Mouse (Mus musculus) heart, embryonic 15.5 days (tissue): ENCODE data around the gene Limk2. TPM values are rescaled to one million over a fixed set of nuclear protein-coding genes. Genes with fewer than 3 reads are reported as not detected.

Experiments used
- ATAC-seq: fragments of 200-750 bp; cut with Nextera tagmentation; replicated peaks from 2 replicates; pipeline ENCODE4 v1.8.0; 2017; ENCODE audit warnings: low read depth, moderate TSS enrichment; ENCODE audit not compliant: insufficient number of reproducible peaks, insufficient read depth, low FRiP score
- H3K27ac ChIP-seq: fragments of 300-500 bp; sonication (generic); 2 replicates; pipeline ENCODE4 v1.5.1; 2015; ENCODE audit warnings: mild to moderate bottlenecking, inconsistent platforms
- H3K27me3 ChIP-seq: fragments of 300-500 bp; sonication (generic); 2 replicates; pipeline ENCODE4 v1.6.1; 2015; ENCODE audit warnings: inconsistent platforms
- H3K36me3 ChIP-seq: fragments of 300-500 bp; sonication (generic); 2 replicates; pipeline ENCODE4 v1.6.1; 2015; ENCODE audit warnings: mild to moderate bottlenecking, inconsistent platforms
- H3K4me1 ChIP-seq: fragments of 300-500 bp; sonication (generic); replicated peaks from 2 replicates; pipeline ENCODE4 v1.6.1; 2015; ENCODE audit warnings: inconsistent platforms
- H3K4me2 ChIP-seq: fragments of 300-500 bp; sonication (generic); 2 replicates; pipeline ENCODE4 v1.6.1; 2015; ENCODE audit warnings: inconsistent platforms, mild to moderate bottlenecking, moderate library complexity
- H3K4me3 ChIP-seq: fragments of 300-500 bp; sonication (generic); 2 replicates; pipeline ENCODE4 v1.5.1; 2015; ENCODE audit warnings: mild to moderate bottlenecking, inconsistent platforms
- H3K9ac ChIP-seq: fragments of 300-500 bp; sonication (generic); 2 replicates; pipeline ENCODE4 v1.6.1; 2015; ENCODE audit warnings: mild to moderate bottlenecking, inconsistent platforms
- H3K9me3 ChIP-seq: fragments of 300-500 bp; sonication (generic); replicated peaks from 2 replicates; pipeline ENCODE4 v1.6.1; 2016; ENCODE audit warnings: inconsistent platforms
- WGBS: fragments of 180-500 bp; shearing (Covaris S2); methylation state at CpG from one replicate; pipeline ENCODE4 v1.1.7; 2015; ENCODE audit warnings: mixed read lengths; 5-methylcytosine and 5-hydroxymethylcytosine counted together
- polyA plus RNA-seq: library from polyadenylated mRNA; unstranded; fragments of >200 nt; fragmentation: Nextera tagmentation; extraction: Ambion mirVana; gene quantifications from 2 replicates; pipeline ENCODE4 v1.2.1, GENCODE M21; 2015

Gene Limk2
- polyA plus RNA-seq, 1 experiment from 2014 or later: 42.3 TPM

- Histone ChIP-seq H3K9me3 (no peaks in the 10 kb centered on the region), H3K4me3 (peak overlapping the region; percentile 56), H3K36me3 (peaks cover 11% of the 10 kb centered on the region), H3K4me1 (peaks cover 59% of the 10 kb centered on the region), H3K9ac (peak overlapping the region; percentile 68), H3K4me2 (peak overlapping the region; percentile 99), H3K27me3 (no peaks in the 10 kb centered on the region), H3K27ac (peak overlapping the region; percentile 88)
- under 1% methylated on average over 75 of the region's 75 CpGs for WGBS
- peak; percentile 91 for ATAC-seq
These were observed 77.0 kb downstream of the Limk2 start for GRCm38 (mm10) chr11:3331756-3332642.

GRCm38 (mm10) chr11:3330991-3331750 is 77.8 kb downstream of the Limk2 start:
- Histone ChIP-seq H3K27ac (peak overlapping the region; percentile 88), H3K4me3 (peak overlapping the region; percentile 56), H3K4me1 (peaks cover 53% of the 10 kb centered on the region), H3K9me3 (no peaks in the 10 kb centered on the region), H3K9ac (peak overlapping the region; percentile 68), H3K36me3 (peaks cover 11% of the 10 kb centered on the region), H3K4me2 (peak overlapping the region; percentile 99), H3K27me3 (no peaks in the 10 kb centered on the region)
- WGBS: 6% methylated on average over 14 of the region's 14 CpGs
- no peak for ATAC-seq

GRCm38 (mm10) chr11:3330566-3330965 is 78.4 kb downstream of the Limk2 start:
- H3K27me3 ChIP-seq: no peaks in the 10 kb centered on the region
- peak overlapping the region; percentile 56 for H3K4me3 ChIP-seq
- H3K36me3 ChIP-seq: peaks cover 11% of the 10 kb centered on the region
- no peaks in the 10 kb centered on the region for H3K9me3 ChIP-seq
- H3K4me2 ChIP-seq: peak overlapping the region; percentile 99
- peak overlapping the region; percentile 88 for H3K27ac ChIP-seq
- H3K4me1 ChIP-seq: peaks cover 47% of the 10 kb centered on the region
- ATAC-seq: peak; percentile 36
- peak overlapping the region; percentile 68 for H3K9ac ChIP-seq
- 0% methylated on average over 9 of the region's 9 CpGs for WGBS

GRCm38 (mm10) chr11:3329891-3330451 is 79.0 kb downstream of the Limk2 start, which contains the start of gene Pik3ip1:
Pik3ip1 (plus strand) TSS chr11:3330401.
- Histone ChIP-seq H3K4me1 (peaks cover 41% of the 10 kb centered on the region), H3K4me3 (peak within 1 kb of the TSS; percentile 56), H3K4me2 (peak within 1 kb of the TSS; percentile 99), H3K9ac (peak within 1 kb of the TSS; percentile 68), H3K36me3 (peaks cover 11% of the 10 kb centered on the region), H3K9me3 (no peaks in the 10 kb centered on the region), H3K27ac (peak within 1 kb of the TSS; percentile 88), H3K27me3 (no peaks in the 10 kb centered on the region)
- no peak for ATAC-seq

GRCm38 (mm10) chr11:3328806-3329775 is 79.9 kb downstream of the Limk2 start:
- WGBS: 66% methylated on average over 11 of the region's 11 CpGs
- no peaks in the 10 kb centered on the region for H3K27me3 ChIP-seq
- H3K4me2 ChIP-seq: peak overlapping the region; percentile 99
- H3K9me3 ChIP-seq: no peaks in the 10 kb centered on the region
- H3K36me3 ChIP-seq: peaks cover 8% of the 10 kb centered on the region
- H3K27ac ChIP-seq: peak overlapping the region; percentile 88
- no peak overlapping the region for H3K4me3 ChIP-seq
- peaks cover 33% of the 10 kb centered on the region for H3K4me1 ChIP-seq
- H3K9ac ChIP-seq: no peak overlapping the region
- ATAC-seq: no peak

- no peak overlapping the region for H3K9ac ChIP-seq
- no peak overlapping the region for H3K4me2 ChIP-seq
- no peaks in the 10 kb centered on the region for H3K9me3 ChIP-seq
- no peak for ATAC-seq
- H3K27ac ChIP-seq: no peak overlapping the region
- peaks cover 3% of the 10 kb centered on the region; the same call in 1 of the 2 replicates for H3K36me3 ChIP-seq
- no peak overlapping the region for H3K4me3 ChIP-seq
- H3K27me3 ChIP-seq: no peaks in the 10 kb centered on the region
- 75% methylated on average over 5 of the region's 5 CpGs for WGBS
- H3K4me1 ChIP-seq: peaks cover 29% of the 10 kb centered on the region
These were observed 80.7 kb downstream of the Limk2 start for GRCm38 (mm10) chr11:3328271-3328670.

GRCm38 (mm10) chr11:3318286-3318685 is 90.7 kb downstream of the Limk2 start:
- H3K27ac ChIP-seq: no peak overlapping the region
- peaks cover under 1% of the 10 kb centered on the region; the same call in 1 of the 2 replicates for H3K4me1 ChIP-seq
- ATAC-seq: no peak
- no peaks in the 10 kb centered on the region for H3K27me3 ChIP-seq
- H3K4me3 ChIP-seq: no peak overlapping the region
- no peak overlapping the region for H3K9ac ChIP-seq
- no peaks in the 10 kb centered on the region for H3K9me3 ChIP-seq
- no peaks in the 10 kb centered on the region for H3K36me3 ChIP-seq
- no peak overlapping the region for H3K4me2 ChIP-seq
- 92% methylated on average over 3 of the region's 3 CpGs for WGBS

GRCm38 (mm10) chr11:3314148-3314547 is 94.8 kb downstream of the Limk2 start:
- no peaks in the 10 kb centered on the region for H3K27me3 ChIP-seq
- no peak overlapping the region for H3K4me2 ChIP-seq
- H3K4me3 ChIP-seq: no peak overlapping the region
- WGBS: 29% methylated on average over 2 of the region's 2 CpGs
- ATAC-seq: 0 out of 2 replicates have a peak, but pooled peaks have one; percentile 6
- no peak overlapping the region for H3K27ac ChIP-seq
- H3K9ac ChIP-seq: no peak overlapping the region
- H3K9me3 ChIP-seq: no peaks in the 10 kb centered on the region
- peaks cover 20% of the 10 kb centered on the region for H3K36me3 ChIP-seq
- peaks cover 11% of the 10 kb centered on the region; the same call in 1 of the 2 replicates for H3K4me1 ChIP-seq

GRCm38 (mm10) chr11:3313294-3313693 is 95.7 kb downstream of the Limk2 start:
- no peak overlapping the region for H3K9ac ChIP-seq
- 80% methylated on average over 1 of the region's 1 CpGs for whole genome bisulfite sequencing
- no peak overlapping the region for H3K4me2 ChIP-seq
- peaks cover 29% of the 10 kb centered on the region for H3K36me3 ChIP-seq
- H3K4me3 ChIP-seq: no peak overlapping the region
- peaks cover 11% of the 10 kb centered on the region; the same call in 1 of the 2 replicates for H3K4me1 ChIP-seq
- no peak overlapping the region for H3K27ac ChIP-seq
- no peak; the same call in 1 of the 2 replicates for ATAC-seq
- no peaks in the 10 kb centered on the region for H3K27me3 ChIP-seq
- no peaks in the 10 kb centered on the region for H3K9me3 ChIP-seq

- H3K4me1 ChIP-seq: peaks cover 11% of the 10 kb centered on the region; the same call in 1 of the 2 replicates
- H3K36me3 ChIP-seq: peaks cover 44% of the 10 kb centered on the region
- ATAC-seq: no peak
- H3K4me3 ChIP-seq: no peak overlapping the region
- no peak overlapping the region for H3K4me2 ChIP-seq
- 77% methylated on average over 10 of the region's 10 CpGs for WGBS
- H3K9me3 ChIP-seq: no peaks in the 10 kb centered on the region
- H3K9ac ChIP-seq: no peak overlapping the region
- H3K27me3 ChIP-seq: no peaks in the 10 kb centered on the region
- no peak overlapping the region for H3K27ac ChIP-seq
These were observed 97.2 kb downstream of the Limk2 start for GRCm38 (mm10) chr11:3311586-3312347.
